Mouse (Mus musculus) spleen, adult 2 months (tissue): ENCODE results near the gene Slc35d1.

ENCODE experiments used
- CTCF ChIP-seq: fragments of 200-500 bp; IDR thresholded peaks from 2 replicates; pipeline ENCODE4 v1.5.1; 2011; ENCODE audit warnings: mild to moderate bottlenecking, inconsistent platforms; ENCODE audit not compliant: insufficient read depth, insufficient read length, insufficient replicate concordance; ENCODE audit errors: extremely low read depth
- POLR2A ChIP-seq: fragments of 200-500 bp; IDR thresholded peaks from 2 replicates; pipeline ENCODE4 v1.6.1; 2011; ENCODE audit warnings: low read depth, low read length, inconsistent platforms

GRCm38 (mm10) chr4:103178635-103179318 lies 36.2 kb downstream of the Slc35d1 start:
- no peak for TF ChIP-seq CTCF
- no peak for TF ChIP-seq POLR2A
